Mouse (Mus musculus): ENCODE measurements around the gene Cyp27a1. TPM values are rescaled to one million over a fixed set of nuclear protein-coding genes. Genes with fewer than 3 reads are reported as not detected.

Gene Cyp27a1
- polyA plus RNA-seq, 1 experiment from 2014 or later, result 6.9 TPM

GRCm38 (mm10) chr1:74784041-74784759, 70.8 kb downstream of the Cyp27a1 start:
- H3K27me3 ChIP-seq (ENCODE audit: low read depth, poor library complexity, severe bottlenecking), result peaks cover 99% of the 10 kb centered on the region
- peak overlapping the region; percentile 63 for H3K4me3 ChIP-seq
- H3K4me1 ChIP-seq, result peaks cover 37% of the 10 kb centered on the region
- peak; percentile 80 for DNase-seq (ENCODE audit: low spot score)
- no peak overlapping the region; the same call in 1 of the 2 replicates for H3K27ac ChIP-seq (replicated peaks)
- H3K36me3 ChIP-seq, result no peaks in the 10 kb centered on the region
- H3K9me3 ChIP-seq (replicated peaks), result no peaks in the 10 kb centered on the region
- 1% methylated on average over 67 of the region's 67 CpGs for WGBS

Other genes with a start within 250 kb of the Cyp27a1 start
- gene Cnot9, start 207.5 kb upstream of the Cyp27a1 start, polyA plus RNA-seq (2016; fragmentation: Nextera tagmentation; extraction: Ambion mirVana), result 103 and 104 TPM in 2 replicates
- gene Plcd4, start 170.7 kb upstream of the Cyp27a1 start, polyA plus RNA-seq (2016; fragmentation: Nextera tagmentation; extraction: Ambion mirVana), result 2.0 and 2.8 TPM in 2 replicates
- 50.1 and 51.5 TPM in 2 replicates for gene Usp37, start 169.3 kb upstream of the Cyp27a1 start, polyA plus RNA-seq (2016; fragmentation: Nextera tagmentation; extraction: Ambion mirVana)
- gene Zfp142, start 125.3 kb upstream of the Cyp27a1 start, polyA plus RNA-seq (2016; fragmentation: Nextera tagmentation; extraction: Ambion mirVana), result 9.3 and 10.0 TPM in 2 replicates
- gene Bcs1l, start 125.3 kb upstream of the Cyp27a1 start, polyA plus RNA-seq (2016; fragmentation: Nextera tagmentation; extraction: Ambion mirVana), result 18.9 and 20.2 TPM in 2 replicates
- 33.7 and 37.8 TPM in 2 replicates for gene Rnf25, start 112.2 kb upstream of the Cyp27a1 start, polyA plus RNA-seq (2016; fragmentation: Nextera tagmentation; extraction: Ambion mirVana)
- 13.8 and 17.3 TPM in 2 replicates for gene Stk36, start 112.1 kb upstream of the Cyp27a1 start, polyA plus RNA-seq (2016; fragmentation: Nextera tagmentation; extraction: Ambion mirVana)
- 42.6 and 43.6 TPM in 2 replicates for gene Ttll4, start 51.8 kb upstream of the Cyp27a1 start, polyA plus RNA-seq (2016; fragmentation: Nextera tagmentation; extraction: Ambion mirVana)
- gene Prkag3, start 35.6 kb downstream of the Cyp27a1 start, polyA plus RNA-seq (2016; fragmentation: Nextera tagmentation; extraction: Ambion mirVana), result not detected in 2 replicates
- 8.7 and 11.0 TPM in 2 replicates for gene Wnt6, start 58.3 kb downstream of the Cyp27a1 start, polyA plus RNA-seq (2016; fragmentation: Nextera tagmentation; extraction: Ambion mirVana)
- gene Wnt10a, start 77.9 kb downstream of the Cyp27a1 start, polyA plus RNA-seq (2016; fragmentation: Nextera tagmentation; extraction: Ambion mirVana), result 0.85 and 1.3 TPM in 2 replicates
- 1.3 and 2.2 TPM in 2 replicates for gene Cdk5r2, start 141.4 kb downstream of the Cyp27a1 start, polyA plus RNA-seq (2016; fragmentation: Nextera tagmentation; extraction: Ambion mirVana)
- 0.36 TPM in 1 of 2 replicates, not detected in the other for gene Fev, start 171.8 kb downstream of the Cyp27a1 start, polyA plus RNA-seq (2016; fragmentation: Nextera tagmentation; extraction: Ambion mirVana)
- gene Cryba2, start 179.6 kb downstream of the Cyp27a1 start, polyA plus RNA-seq (2016; fragmentation: Nextera tagmentation; extraction: Ambion mirVana), result 0.26 TPM in 1 of 2 replicates, not detected in the other
- gene Cfap65, start 222.0 kb downstream of the Cyp27a1 start, polyA plus RNA-seq (2016; fragmentation: Nextera tagmentation; extraction: Ambion mirVana), result 0.04 and 0.07 TPM in 2 replicates
- gene Ihh, start 238.1 kb downstream of the Cyp27a1 start, polyA plus RNA-seq (2016; fragmentation: Nextera tagmentation; extraction: Ambion mirVana), result 0.12 and 0.17 TPM in 2 replicates

Measured in midbrain, embryonic 10.5 days (tissue).